Mouse (Mus musculus) naive thymus-derived CD4-positive, alpha-beta T cell, adult 5 months (primary cell): Measurements from ENCODE around the gene Slc27a4. TPM values are rescaled to one million over a fixed set of nuclear protein-coding genes. Genes with fewer than 3 reads are reported as not detected.

ENCODE experiments used
- polyA plus RNA-seq: library from polyadenylated mRNA; unstranded; fragments of 100-300 nt; shearing (Covaris generic); gene quantifications from one replicate; pipeline ENCODE4 v1.2.1, GENCODE M21; 2017

Gene Slc27a4
- polyA plus RNA-seq: 9.5 TPM

DNA sequence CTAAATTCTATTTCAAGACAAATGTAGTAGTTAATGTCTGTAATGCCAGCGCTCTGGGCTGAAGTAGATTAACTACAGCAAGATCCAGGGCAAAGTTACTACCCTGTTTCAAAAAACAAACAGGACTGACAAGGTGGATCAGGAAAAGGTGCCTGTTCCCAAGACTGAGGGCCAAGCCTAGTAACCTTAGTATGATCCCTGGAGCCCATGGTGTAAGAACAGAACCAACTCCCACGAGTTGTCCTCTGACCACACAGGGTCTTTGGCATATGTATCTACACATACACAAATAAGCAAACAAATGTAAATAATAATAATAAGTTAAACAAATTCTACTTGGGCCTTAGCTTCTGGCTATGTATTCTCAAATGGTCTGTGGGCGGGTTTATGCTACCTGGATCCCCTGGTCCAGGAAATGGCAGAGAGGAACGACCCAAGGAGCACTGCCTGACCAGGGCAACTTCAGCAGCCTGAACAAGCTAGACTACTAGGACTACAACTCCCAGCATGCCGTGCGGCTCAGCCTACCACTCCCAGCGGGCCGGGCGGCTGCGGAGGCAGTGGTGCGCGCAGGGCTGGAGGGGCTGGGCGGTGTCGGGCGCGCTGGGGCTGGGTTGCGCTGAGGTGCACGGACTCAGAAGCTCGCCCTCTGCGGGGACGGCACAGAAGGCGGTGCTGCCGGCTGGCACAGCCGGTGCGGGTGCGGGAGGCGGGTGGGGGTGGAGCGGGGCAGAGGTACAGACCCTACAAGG lies at the start of gene Slc27a4:
Slc27a4 (plus strand) TSS at position 560 of the 752 bp plus-strand sequence.

DNA sequence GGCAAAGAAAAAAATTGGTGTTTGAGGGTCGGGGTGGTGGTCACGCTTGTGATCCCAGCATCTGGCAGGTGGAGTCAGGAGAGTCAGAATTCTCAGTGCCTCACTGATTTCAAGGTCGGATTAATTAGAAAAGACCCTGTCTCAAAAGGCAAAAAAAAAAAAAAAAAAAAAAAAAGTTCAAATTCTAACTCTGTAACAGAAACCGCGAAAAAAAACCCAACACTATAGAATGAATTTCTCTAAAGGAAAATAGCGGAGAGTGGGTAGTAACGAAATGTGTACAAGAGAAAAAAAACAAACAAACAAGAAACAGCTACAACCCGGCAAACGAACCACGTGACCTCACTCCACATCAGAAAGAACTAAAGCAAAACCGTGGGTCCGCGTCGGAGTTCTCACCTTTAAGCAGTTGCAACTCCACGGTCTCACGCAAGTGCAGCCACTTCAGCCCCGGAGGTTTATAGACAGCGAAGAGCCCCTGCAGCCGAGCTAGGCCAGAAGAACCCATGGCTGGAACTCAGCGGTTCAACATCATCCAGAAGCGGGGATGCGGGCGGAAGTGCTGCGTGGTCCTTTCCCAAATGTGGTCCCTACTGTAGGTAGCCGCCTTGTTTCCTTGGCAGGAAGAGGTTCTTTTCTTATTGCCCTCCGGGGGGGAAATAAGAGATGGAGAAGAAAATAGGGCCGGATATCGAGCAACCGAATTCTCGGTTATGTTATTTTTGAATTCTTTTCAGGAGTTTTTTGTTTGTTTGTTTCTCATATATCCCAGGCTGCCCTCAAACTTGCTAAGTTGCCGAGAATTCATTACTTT lies 15.1 kb upstream of the Slc27a4 start, which contains the start of gene Coq4:
Coq4 (plus strand) TSS at position 390 of the 814 bp plus-strand sequence.

DNA sequence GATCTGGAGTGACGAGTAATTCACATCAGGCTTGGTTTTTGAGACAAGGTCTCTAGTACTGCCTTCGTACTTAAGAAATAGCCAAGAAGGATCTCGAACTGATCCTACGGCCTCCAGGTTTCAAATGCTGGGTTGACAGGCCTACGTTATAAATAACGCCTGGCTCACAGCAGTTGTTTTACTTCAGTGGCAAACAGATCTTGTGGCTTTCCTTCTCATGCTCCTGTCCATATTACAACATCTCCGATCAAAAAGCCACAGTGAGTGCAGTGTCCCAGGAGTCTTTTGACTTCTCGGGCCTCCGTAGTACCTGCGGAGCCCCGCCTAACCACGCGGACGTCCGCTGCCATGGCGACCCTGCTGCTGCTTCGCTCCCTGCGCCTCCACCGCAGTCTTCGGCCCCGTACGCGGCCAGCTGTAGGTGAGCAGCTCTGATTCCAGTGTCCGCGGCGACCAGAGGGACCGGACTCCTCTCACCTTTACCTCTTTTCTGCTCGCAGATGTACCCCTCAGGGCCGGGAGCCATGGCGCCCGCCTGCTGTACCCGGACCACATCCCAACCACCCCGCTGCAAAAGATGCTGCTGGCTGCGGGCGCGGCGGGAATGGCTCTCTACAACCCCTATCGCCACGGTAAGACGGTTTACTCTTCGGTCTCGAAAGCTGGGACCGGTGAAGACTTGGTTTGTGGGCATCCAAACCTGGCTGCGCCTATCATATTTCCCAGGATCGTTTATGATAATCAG lies 14.3 kb upstream of the Slc27a4 start, which contains the start of gene Trub2:
Trub2 (minus strand) TSS at position 566 of the 745 bp plus-strand sequence.

DNA sequence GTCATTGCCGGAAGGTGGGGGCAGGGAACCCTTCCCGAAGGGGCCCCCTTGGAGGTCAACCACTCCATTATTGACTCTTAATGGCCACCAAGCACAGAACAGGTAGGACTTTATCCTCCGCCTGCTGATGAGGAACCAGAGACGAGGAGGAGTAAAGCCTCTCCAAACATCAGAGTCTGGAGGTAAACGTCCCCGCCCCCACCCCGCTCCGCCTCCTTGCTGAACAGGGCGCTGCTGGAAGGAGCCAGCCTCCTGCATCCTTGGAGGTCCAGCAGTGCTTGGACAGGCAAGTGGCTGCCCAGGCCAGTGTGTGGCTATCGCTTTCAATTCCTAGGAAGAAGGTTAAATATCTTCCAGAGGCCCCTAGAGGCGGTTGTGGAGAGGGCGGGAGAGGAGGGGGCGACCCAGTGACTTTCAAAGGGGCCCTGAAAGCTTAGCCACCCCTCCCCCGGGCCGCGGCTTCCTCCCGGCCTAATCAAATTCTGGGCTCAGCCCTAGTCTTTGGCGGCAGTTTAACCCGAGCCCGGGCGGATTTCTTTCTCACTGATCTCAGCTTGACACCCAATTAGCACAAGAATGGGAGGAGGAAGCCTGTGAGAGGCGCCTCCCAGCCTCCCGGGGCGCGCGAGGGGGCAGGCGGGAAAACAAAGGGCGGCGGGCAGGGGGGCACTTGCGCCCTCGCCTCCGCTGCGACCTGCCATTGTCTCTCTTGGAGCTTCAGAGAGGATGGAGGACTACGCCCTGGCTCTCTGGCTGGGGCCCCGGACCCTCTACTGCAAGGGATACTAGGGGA lies 17.8 kb downstream of the Slc27a4 start, which contains the start of gene Urm1:
Urm1 (plus strand) TSS at position 51 of the 793 bp plus-strand sequence.

Other genes with a start within 250 kb of the Slc27a4 start
- gene Rapgef1, start 182.9 kb upstream of the Slc27a4 start, polyA plus RNA-seq: 45.9 TPM
- gene Gm13420, start 50.9 kb upstream of the Slc27a4 start, polyA plus RNA-seq: not detected
- gene Gm13547, start 43.3 kb upstream of the Slc27a4 start, polyA plus RNA-seq: not detected
- gene Coq4, start 15.1 kb upstream of the Slc27a4 start, polyA plus RNA-seq: 6.6 TPM
- 16.4 TPM for gene Trub2, start 14.1 kb upstream of the Slc27a4 start, polyA plus RNA-seq
- 20.1 TPM for gene Urm1, start 17.4 kb downstream of the Slc27a4 start, polyA plus RNA-seq
- 0.30 TPM for gene Cercam, start 66.5 kb downstream of the Slc27a4 start, polyA plus RNA-seq
- 80.1 TPM for gene Odf2, start 86.6 kb downstream of the Slc27a4 start, polyA plus RNA-seq
- 76.2 TPM for gene Gle1, start 132.8 kb downstream of the Slc27a4 start, polyA plus RNA-seq
- 128 TPM for gene Sptan1, start 162.9 kb downstream of the Slc27a4 start, polyA plus RNA-seq
- 0.96 TPM for gene Wdr34, start 246.2 kb downstream of the Slc27a4 start, polyA plus RNA-seq